Mouse (Mus musculus): ENCODE data around the gene Plcg2. TPM values are rescaled to one million over a fixed set of nuclear protein-coding genes. Genes with fewer than 3 reads are reported as not detected.

The Plcg2 gene
- total RNA-seq, 2 experiments from 2014 or later = 1.4 to 1.5 TPM

DNA sequence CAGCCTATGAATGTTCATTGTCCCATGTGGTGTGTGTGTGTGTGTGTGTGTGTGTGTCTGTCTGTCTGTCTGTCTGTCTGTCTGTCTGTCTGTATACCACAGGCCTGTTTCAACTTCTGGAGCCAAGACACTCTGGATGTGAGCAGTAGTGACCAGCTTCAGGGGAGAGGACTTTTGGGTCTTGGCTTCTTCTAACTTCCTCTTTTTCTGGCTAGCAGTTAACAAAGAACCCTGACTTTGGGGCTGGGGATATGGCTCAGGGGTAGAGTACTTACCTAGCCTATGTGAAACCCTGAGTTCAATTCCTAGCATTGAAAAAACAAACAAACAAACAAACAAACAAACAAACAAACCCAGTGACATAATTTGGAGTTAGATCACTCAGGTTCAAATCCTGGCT lies 44.9 kb downstream of the Plcg2 start:
- intact Hi-C loops (cut with DNase I) = no loop called here
- DNase-seq = no peak

- intact Hi-C loops (cut with DNase I) = no loop called here
- DNase-seq = no peak
Measured at GRCm38 (mm10) chr8:117543789-117544188, 45.7 kb downstream of the Plcg2 start.

DNA sequence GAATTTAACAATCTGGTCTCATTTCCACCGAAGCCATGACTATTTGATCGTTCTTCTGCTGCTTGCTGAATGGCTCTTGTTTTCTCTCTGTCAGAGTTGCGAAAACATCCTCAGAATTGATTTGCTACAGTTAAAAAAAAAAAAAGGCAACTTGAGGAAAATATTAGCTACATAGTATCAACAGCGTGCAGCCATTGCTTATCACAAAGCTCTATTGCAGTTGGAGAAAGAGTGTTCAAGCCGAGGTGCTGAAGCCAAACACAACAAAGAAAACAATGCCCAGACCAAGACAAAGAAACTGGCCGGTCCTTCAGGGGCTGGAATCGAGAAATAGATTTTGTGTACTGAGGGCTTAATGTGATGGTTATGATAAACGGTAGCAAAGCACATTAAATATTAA lies 47.0 kb downstream of the Plcg2 start:
- no peak for DNase-seq
- intact Hi-C loops (cut with DNase I) = no loop called here

DNA sequence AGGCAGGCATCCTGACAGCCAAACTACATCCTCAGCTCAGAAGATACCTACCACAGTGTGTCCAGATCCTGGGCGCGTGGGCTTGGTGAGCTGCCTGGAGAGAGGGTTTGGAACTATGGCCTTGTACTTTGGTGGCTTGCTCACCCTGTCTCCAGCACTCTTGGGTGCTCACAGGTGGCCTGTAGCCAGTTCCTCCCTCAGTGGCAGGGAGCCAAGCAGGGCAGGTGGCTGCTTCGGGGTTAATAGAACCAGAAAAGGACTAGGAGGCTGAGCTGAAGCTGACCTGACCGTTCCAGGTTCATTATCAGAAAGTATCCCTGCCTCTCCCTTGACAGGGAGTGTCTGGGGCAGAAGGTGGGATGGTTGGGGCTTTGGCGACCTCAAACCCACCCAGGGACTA lies 48.3 kb downstream of the Plcg2 start:
- intact Hi-C loops (cut with DNase I) = no loop called here
- DNase-seq = peak; percentile 25

DNA sequence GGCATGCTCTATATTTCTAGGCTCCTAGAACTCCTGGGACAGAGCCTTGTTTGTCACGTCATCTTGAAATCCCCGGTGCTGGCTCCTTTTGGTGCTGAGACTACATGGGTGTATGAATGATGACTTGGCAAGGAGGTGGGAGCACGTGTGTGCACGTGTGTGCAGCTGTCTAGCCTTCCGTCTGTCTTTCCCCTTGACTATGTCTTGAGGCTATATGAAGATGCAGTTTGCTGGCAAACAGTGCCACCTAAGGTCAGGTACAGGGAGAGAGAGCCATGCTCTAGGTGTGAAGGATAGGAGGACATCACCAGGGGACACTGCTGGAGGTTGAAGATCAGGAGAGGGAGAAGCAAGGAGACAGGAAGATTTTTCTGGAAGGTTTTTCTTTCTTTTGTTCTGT lies 49.9 kb downstream of the Plcg2 start:
- intact Hi-C loops (cut with DNase I) = no loop called here
- no peak for DNase-seq

- no peak for DNase-seq
- intact Hi-C loops (cut with DNase I) = no loop called here
Measured at GRCm38 (mm10) chr8:117548453-117548852, 50.4 kb downstream of the Plcg2 start.

GRCm38 (mm10) chr8:117550529-117550928 lies 52.4 kb downstream of the Plcg2 start:
- no peak for DNase-seq
- intact Hi-C loops (cut with DNase I) = no loop called here

DNA sequence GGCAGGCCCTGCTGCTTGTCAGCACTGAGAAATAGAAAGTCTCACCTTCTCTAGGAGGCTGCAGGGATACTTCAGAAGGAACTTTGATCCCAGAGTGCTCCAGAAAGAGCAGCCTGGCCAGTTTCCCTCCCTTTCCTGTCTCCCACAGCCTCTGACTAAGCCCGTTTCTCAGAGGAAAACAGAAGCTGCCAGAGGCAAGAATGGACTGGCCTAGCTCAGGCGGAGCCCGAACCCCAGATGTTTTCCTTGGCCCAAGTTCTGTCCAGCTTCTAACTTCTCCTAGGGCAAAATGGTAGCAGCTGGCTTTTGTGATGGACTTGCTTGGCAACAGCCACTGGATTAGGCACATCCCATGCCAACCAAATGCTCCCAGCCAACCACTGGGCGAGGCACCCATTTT lies 62.9 kb downstream of the Plcg2 start:
- intact Hi-C loops (cut with DNase I) = no loop called here
- DNase-seq = no peak

GRCm38 (mm10) chr8:117561735-117562361 lies 63.8 kb downstream of the Plcg2 start:
- no peak for DNase-seq
- intact Hi-C loops (cut with DNase I) = no loop called here

- no peak for DNase-seq
- intact Hi-C loops (cut with DNase I) = no loop called here
Measured at GRCm38 (mm10) chr8:117562445-117563014, 64.4 kb downstream of the Plcg2 start.

DNA sequence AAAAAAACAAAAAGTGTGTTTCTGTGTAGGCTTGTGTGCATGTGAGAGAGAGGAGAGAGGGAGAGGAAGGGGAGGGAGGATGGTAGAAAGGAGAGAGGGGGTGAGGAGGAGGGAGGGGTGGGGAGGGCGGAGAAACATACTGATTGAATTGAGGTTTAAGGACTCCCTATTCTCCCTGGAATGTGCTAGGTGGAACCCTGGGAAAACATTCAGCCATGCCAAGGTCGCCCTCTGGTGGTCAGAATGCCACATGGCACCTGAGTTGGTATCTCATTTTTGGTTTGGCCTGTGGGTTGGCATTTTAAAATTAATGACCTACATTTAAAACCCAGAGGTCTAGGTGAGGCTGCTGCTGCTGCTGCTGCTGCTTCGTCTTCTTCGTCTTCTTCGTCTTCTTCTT lies 71.3 kb downstream of the Plcg2 start:
- intact Hi-C loops (cut with DNase I) = loop anchor here (5.0 kb wide), 1 partner anchor 87 kb away; no protein-coding TSS in a partner anchor
- DNase-seq = peak; percentile 64

GRCm38 (mm10) chr8:117576291-117576785 lies 78.2 kb downstream of the Plcg2 start:
- intact Hi-C loops (cut with DNase I) = no loop called here

GRCm38 (mm10) chr8:117577059-117577458 lies 79.0 kb downstream of the Plcg2 start:
- no peak for DNase-seq
- intact Hi-C loops (cut with DNase I) = no loop called here

More at GRCm38 (mm10) chr8:117576291-117576785, 78.2 kb downstream of the Plcg2 start:
- no peak for DNase-seq

GRCm38 (mm10) chr8:117577883-117578282 lies 79.8 kb downstream of the Plcg2 start:
- DNase-seq = peak; percentile 13
- intact Hi-C loops (cut with DNase I) = no loop called here

GRCm38 (mm10) chr8:117578856-117579255 lies 80.8 kb downstream of the Plcg2 start:
- intact Hi-C loops (cut with DNase I) = no loop called here
- no peak for DNase-seq

- DNase-seq = no peak
- intact Hi-C loops (cut with DNase I) = no loop called here
Measured at GRCm38 (mm10) chr8:117593862-117594261, 95.8 kb downstream of the Plcg2 start.

GRCm38 (mm10) chr8:117595001-117595400 lies 96.9 kb downstream of the Plcg2 start:
- no peak for DNase-seq
- intact Hi-C loops (cut with DNase I) = no loop called here

GRCm38 (mm10) chr8:117596777-117597176 lies 98.7 kb downstream of the Plcg2 start:
- intact Hi-C loops (cut with DNase I) = no loop called here
- DNase-seq = no peak

- peak; percentile 33 for DNase-seq
- intact Hi-C loops (cut with DNase I) = no loop called here
Measured at GRCm38 (mm10) chr8:117600839-117601238, 102.7 kb downstream of the Plcg2 start.

DNA sequence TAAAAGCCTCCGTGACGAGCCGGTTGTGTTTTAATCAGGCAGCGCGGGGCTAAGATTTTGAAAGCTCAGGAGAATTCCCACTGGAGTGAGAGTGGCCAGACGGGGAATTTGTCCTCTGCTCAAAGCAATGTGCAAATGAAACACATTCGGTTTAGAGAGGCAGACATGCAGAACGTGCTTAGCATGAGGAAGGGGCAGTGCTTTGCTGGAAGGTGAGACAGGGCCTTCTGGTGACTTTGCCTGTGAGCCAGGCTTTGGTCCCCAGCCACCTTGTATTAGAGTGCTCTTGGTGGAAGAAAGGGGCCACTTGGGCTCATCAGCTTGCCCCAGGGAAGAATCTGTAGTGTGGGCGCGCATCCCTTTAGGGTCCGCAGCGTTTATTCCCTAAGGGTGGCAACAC lies 106.0 kb downstream of the Plcg2 start:
- intact Hi-C loops (cut with DNase I) = no loop called here
- DNase-seq = peak; percentile 45

DNA sequence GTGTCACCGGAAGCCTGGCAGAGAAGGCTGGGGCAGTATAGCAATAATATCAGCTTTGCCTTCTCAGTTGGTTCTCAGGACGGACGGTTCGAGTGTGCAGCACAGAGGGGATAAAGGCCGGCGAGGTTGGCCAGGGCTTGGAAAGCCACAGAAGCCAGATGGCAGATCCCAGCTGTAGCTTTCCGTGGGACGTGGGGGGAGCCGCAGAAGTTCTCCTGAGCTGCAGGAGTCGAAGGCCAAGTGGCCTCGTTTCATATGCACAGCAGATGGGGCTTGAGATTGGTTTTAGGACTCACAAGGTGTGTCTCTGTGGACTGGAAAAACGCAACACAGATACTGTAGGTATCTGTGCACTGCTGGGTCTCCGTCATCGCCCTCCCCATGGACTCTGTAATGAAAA lies 106.6 kb downstream of the Plcg2 start:
- intact Hi-C loops (cut with DNase I) = no loop called here
- peak; percentile 80 for DNase-seq

DNA sequence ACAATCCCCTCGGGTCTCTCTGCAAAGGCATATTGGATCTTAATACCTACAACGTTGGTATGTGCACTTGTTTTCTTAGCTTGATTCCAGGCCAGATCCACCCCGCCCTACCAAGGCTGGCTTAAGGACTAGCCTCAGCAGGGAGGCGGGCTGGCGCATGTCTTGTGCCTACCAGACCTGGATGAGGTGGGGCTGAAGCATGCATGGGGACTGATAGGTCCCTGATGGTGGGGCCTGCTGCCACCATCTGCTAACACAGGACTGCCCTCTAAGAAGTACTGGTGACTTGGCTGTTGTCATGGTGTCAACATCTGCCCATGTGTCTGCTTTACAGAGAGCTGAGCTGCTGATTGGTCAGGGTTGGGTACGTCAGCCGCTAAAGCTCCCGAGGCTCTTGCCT lies 107.1 kb downstream of the Plcg2 start:
- DNase-seq = peak; percentile 71
- intact Hi-C loops (cut with DNase I) = no loop called here

DNA sequence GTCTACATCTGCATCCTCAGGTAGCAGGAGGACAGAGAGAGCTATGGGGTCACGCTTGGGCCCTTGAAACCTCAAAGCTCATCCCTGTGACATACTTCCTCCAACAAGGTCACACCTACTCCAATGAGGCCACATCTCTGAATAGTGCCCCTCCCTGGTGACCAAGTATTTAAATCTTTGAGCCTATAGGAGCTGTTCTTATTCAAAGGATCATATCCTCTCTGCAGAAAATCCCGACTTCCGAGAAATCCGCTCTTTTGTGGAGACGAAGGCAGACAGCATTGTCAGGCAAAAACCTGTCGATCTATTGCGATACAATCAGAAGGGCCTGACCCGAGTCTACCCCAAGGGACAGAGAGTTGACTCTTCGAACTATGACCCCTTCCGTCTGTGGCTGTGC lies 112.4 kb downstream of the Plcg2 start:
- intact Hi-C loops (cut with DNase I) = no loop called here
- DNase-seq = no peak

All from left cerebral cortex, postnatal 4 days (tissue).